Mouse (Mus musculus): ENCODE measurements around the gene Olfr156. TPM values are rescaled to one million over a fixed set of nuclear protein-coding genes. Genes with fewer than 3 reads are reported as not detected.

Gene Olfr156
- not detected in 2 replicates for polyA plus RNA-seq (2014; fragmentation: Nextera tagmentation; extraction: Ambion mirVana)

- ATAC-seq (ENCODE audit: low FRiP score) (no peak), DNase-seq (ENCODE audit: low spot score) (peak; percentile 42)
- WGBS: 19% methylated on average over 7 of the region's 7 CpGs
- Histone ChIP-seq H3K9ac (ENCODE audit: low read depth, low read length) (no peak within 1 kb of the TSS), H3K4me2 (replicated peaks; ENCODE audit: low read depth, low read length) (no peak within 1 kb of the TSS), H3K27me3 (ENCODE audit: control insufficient read depth, insufficient read depth, low read length) (no peaks in the 10 kb centered on the region), H3K36me3 (ENCODE audit: control insufficient read depth, insufficient read depth, low read length) (no peaks in the 10 kb centered on the region), H3K4me1 (replicated peaks; ENCODE audit: control insufficient read depth, insufficient read depth, low read length) (no peaks in the 10 kb centered on the region), H3K9me3 (ENCODE audit: control insufficient read depth, low read length) (no peaks in the 10 kb centered on the region), H3K27ac (ENCODE audit: low read depth, low read length) (no peak within 1 kb of the TSS), H3K4me3 (ENCODE audit: low read depth, low read length) (no peak within 1 kb of the TSS)
These were observed at the start of gene Olfr156 for GRCm38 (mm10) chr4:43823845-43824337. Gene Olfr156, minus strand, starts transcription at chr4:43823895.

- Histone ChIP-seq H3K36me3 (ENCODE audit: control insufficient read depth, insufficient read depth, low read length) (no peaks in the 10 kb centered on the region), H3K27ac (ENCODE audit: low read depth, low read length) (no peak overlapping the region), H3K4me1 (replicated peaks; ENCODE audit: control insufficient read depth, insufficient read depth, low read length) (no peaks in the 10 kb centered on the region), H3K9ac (ENCODE audit: low read depth, low read length) (no peak overlapping the region), H3K4me2 (replicated peaks; ENCODE audit: low read depth, low read length) (no peak overlapping the region), H3K9me3 (ENCODE audit: control insufficient read depth, low read length) (no peaks in the 10 kb centered on the region), H3K27me3 (ENCODE audit: control insufficient read depth, insufficient read depth, low read length) (no peaks in the 10 kb centered on the region), H3K4me3 (ENCODE audit: low read depth, low read length) (no peak overlapping the region)
- no peak for ATAC-seq (ENCODE audit: low FRiP score)
- WGBS: 87% methylated on average over 10 of the region's 10 CpGs
- no peak for DNase-seq (ENCODE audit: low spot score)
These were observed 46.1 kb upstream of the Olfr156 start for GRCm38 (mm10) chr4:43869821-43870220.

GRCm38 (mm10) chr4:43863298-43863697 is 39.6 kb upstream of the Olfr156 start:
- no peaks in the 10 kb centered on the region for H3K27me3 ChIP-seq (ENCODE audit: control insufficient read depth, insufficient read depth, low read length)
- no peak overlapping the region for H3K27ac ChIP-seq (ENCODE audit: low read depth, low read length)
- H3K4me3 ChIP-seq (ENCODE audit: low read depth, low read length): no peak overlapping the region
- DNase-seq (ENCODE audit: low spot score) (no peak), ATAC-seq (ENCODE audit: low FRiP score) (no peak)
- no peaks in the 10 kb centered on the region for H3K36me3 ChIP-seq (ENCODE audit: control insufficient read depth, insufficient read depth, low read length)
- 65% methylated on average over 4 of the region's 4 CpGs for WGBS
- H3K9ac ChIP-seq (ENCODE audit: low read depth, low read length): no peak overlapping the region
- H3K4me1 ChIP-seq (replicated peaks; ENCODE audit: control insufficient read depth, insufficient read depth, low read length): no peaks in the 10 kb centered on the region
- H3K4me2 ChIP-seq (replicated peaks; ENCODE audit: low read depth, low read length): no peak overlapping the region
- H3K9me3 ChIP-seq (ENCODE audit: control insufficient read depth, low read length): no peaks in the 10 kb centered on the region

GRCm38 (mm10) chr4:43860744-43861519 is 37.2 kb upstream of the Olfr156 start:
- H3K9ac ChIP-seq (ENCODE audit: low read depth, low read length): no peak overlapping the region
- H3K4me2 ChIP-seq (replicated peaks; ENCODE audit: low read depth, low read length): no peak overlapping the region
- no peak overlapping the region for H3K27ac ChIP-seq (ENCODE audit: low read depth, low read length)
- no peaks in the 10 kb centered on the region for H3K4me1 ChIP-seq (replicated peaks; ENCODE audit: control insufficient read depth, insufficient read depth, low read length)
- WGBS: 16% methylated on average over 14 of the region's 14 CpGs
- DNase-seq (ENCODE audit: low spot score) (peak; percentile 84), ATAC-seq (ENCODE audit: low FRiP score) (no peak)
- no peaks in the 10 kb centered on the region for H3K9me3 ChIP-seq (ENCODE audit: control insufficient read depth, low read length)
- H3K4me3 ChIP-seq (ENCODE audit: low read depth, low read length): no peak overlapping the region
- H3K27me3 ChIP-seq (ENCODE audit: control insufficient read depth, insufficient read depth, low read length): no peaks in the 10 kb centered on the region
- H3K36me3 ChIP-seq (ENCODE audit: control insufficient read depth, insufficient read depth, low read length): no peaks in the 10 kb centered on the region

GRCm38 (mm10) chr4:43859886-43860285 is 36.2 kb upstream of the Olfr156 start:
- Histone ChIP-seq H3K9ac (ENCODE audit: low read depth, low read length) (no peak overlapping the region), H3K4me3 (ENCODE audit: low read depth, low read length) (no peak overlapping the region), H3K27ac (ENCODE audit: low read depth, low read length) (no peak overlapping the region), H3K27me3 (ENCODE audit: control insufficient read depth, insufficient read depth, low read length) (no peaks in the 10 kb centered on the region), H3K4me1 (replicated peaks; ENCODE audit: control insufficient read depth, insufficient read depth, low read length) (no peaks in the 10 kb centered on the region; the same call in 1 of the 2 replicates), H3K9me3 (ENCODE audit: control insufficient read depth, low read length) (no peaks in the 10 kb centered on the region), H3K4me2 (replicated peaks; ENCODE audit: low read depth, low read length) (no peak overlapping the region), H3K36me3 (ENCODE audit: control insufficient read depth, insufficient read depth, low read length) (no peaks in the 10 kb centered on the region)
- DNase-seq (ENCODE audit: low spot score) (no peak), ATAC-seq (ENCODE audit: low FRiP score) (no peak)
- WGBS: 86% methylated on average over 10 of the region's 10 CpGs

GRCm38 (mm10) chr4:43854101-43854500 is 30.4 kb upstream of the Olfr156 start:
- H3K4me2 ChIP-seq (replicated peaks; ENCODE audit: low read depth, low read length): no peak overlapping the region
- no peak overlapping the region for H3K9ac ChIP-seq (ENCODE audit: low read depth, low read length)
- ATAC-seq (ENCODE audit: low FRiP score): no peak
- WGBS: 83% methylated on average over 8 of the region's 8 CpGs
- H3K36me3 ChIP-seq (ENCODE audit: control insufficient read depth, insufficient read depth, low read length): no peaks in the 10 kb centered on the region
- H3K4me1 ChIP-seq (replicated peaks; ENCODE audit: control insufficient read depth, insufficient read depth, low read length): no peaks in the 10 kb centered on the region; the same call in 1 of the 2 replicates
- no peaks in the 10 kb centered on the region for H3K27me3 ChIP-seq (ENCODE audit: control insufficient read depth, insufficient read depth, low read length)
- H3K9me3 ChIP-seq (ENCODE audit: control insufficient read depth, low read length): no peaks in the 10 kb centered on the region
- DNase-seq (ENCODE audit: low spot score): no peak
- no peak overlapping the region for H3K27ac ChIP-seq (ENCODE audit: low read depth, low read length)
- H3K4me3 ChIP-seq (ENCODE audit: low read depth, low read length): no peak overlapping the region

GRCm38 (mm10) chr4:43851265-43851664 is 27.6 kb upstream of the Olfr156 start, which contains the start of gene Olfr155:
Gene Olfr155, plus strand, starts transcription at chr4:43851565.
- DNase-seq (ENCODE audit: low spot score): no peak
- H3K9me3 ChIP-seq (ENCODE audit: control insufficient read depth, low read length): no peaks in the 10 kb centered on the region
- H3K36me3 ChIP-seq (ENCODE audit: control insufficient read depth, insufficient read depth, low read length): no peaks in the 10 kb centered on the region
- H3K9ac ChIP-seq (ENCODE audit: low read depth, low read length): no peak within 1 kb of the TSS
- no peak within 1 kb of the TSS for H3K4me2 ChIP-seq (replicated peaks; ENCODE audit: low read depth, low read length)
- H3K27ac ChIP-seq (ENCODE audit: low read depth, low read length): no peak within 1 kb of the TSS
- no peak within 1 kb of the TSS for H3K4me3 ChIP-seq (ENCODE audit: low read depth, low read length)
- H3K27me3 ChIP-seq (ENCODE audit: control insufficient read depth, insufficient read depth, low read length): no peaks in the 10 kb centered on the region
- 84% methylated on average over 6 of the region's 6 CpGs for WGBS
- H3K4me1 ChIP-seq (replicated peaks; ENCODE audit: control insufficient read depth, insufficient read depth, low read length): no peaks in the 10 kb centered on the region; the same call in 1 of the 2 replicates
- no peak for ATAC-seq (ENCODE audit: low FRiP score)

- ATAC-seq (ENCODE audit: low FRiP score) (no peak), DNase-seq (ENCODE audit: low spot score) (no peak)
- Histone ChIP-seq H3K9me3 (ENCODE audit: control insufficient read depth, low read length) (no peaks in the 10 kb centered on the region), H3K27ac (ENCODE audit: low read depth, low read length) (no peak within 1 kb of the TSS), H3K4me2 (replicated peaks; ENCODE audit: low read depth, low read length) (no peak within 1 kb of the TSS), H3K36me3 (ENCODE audit: control insufficient read depth, insufficient read depth, low read length) (no peaks in the 10 kb centered on the region), H3K4me1 (replicated peaks; ENCODE audit: control insufficient read depth, insufficient read depth, low read length) (no peaks in the 10 kb centered on the region), H3K4me3 (ENCODE audit: low read depth, low read length) (no peak within 1 kb of the TSS), H3K9ac (ENCODE audit: low read depth, low read length) (no peak within 1 kb of the TSS), H3K27me3 (ENCODE audit: control insufficient read depth, insufficient read depth, low read length) (no peaks in the 10 kb centered on the region)
- WGBS: 79% methylated on average over 1 of the region's 1 CpGs
These were observed 16.4 kb upstream of the Olfr156 start, which contains the start of gene Olfr157 for GRCm38 (mm10) chr4:43840101-43840500. Gene Olfr157, minus strand, starts transcription at chr4:43840201.

GRCm38 (mm10) chr4:43838326-43838725 is 14.6 kb upstream of the Olfr156 start:
- Histone ChIP-seq H3K36me3 (ENCODE audit: control insufficient read depth, insufficient read depth, low read length) (no peaks in the 10 kb centered on the region), H3K27me3 (ENCODE audit: control insufficient read depth, insufficient read depth, low read length) (no peaks in the 10 kb centered on the region), H3K4me2 (replicated peaks; ENCODE audit: low read depth, low read length) (no peak overlapping the region), H3K4me1 (replicated peaks; ENCODE audit: control insufficient read depth, insufficient read depth, low read length) (no peaks in the 10 kb centered on the region), H3K27ac (ENCODE audit: low read depth, low read length) (no peak overlapping the region), H3K4me3 (ENCODE audit: low read depth, low read length) (no peak overlapping the region), H3K9me3 (ENCODE audit: control insufficient read depth, low read length) (no peaks in the 10 kb centered on the region), H3K9ac (ENCODE audit: low read depth, low read length) (no peak overlapping the region)
- 78% methylated on average over 3 of the region's 3 CpGs for WGBS
- no peak for ATAC-seq (ENCODE audit: low FRiP score)
- DNase-seq (ENCODE audit: low spot score): no peak
